Mouse (Mus musculus): ENCODE measurements around the gene Asna1.

DNA sequence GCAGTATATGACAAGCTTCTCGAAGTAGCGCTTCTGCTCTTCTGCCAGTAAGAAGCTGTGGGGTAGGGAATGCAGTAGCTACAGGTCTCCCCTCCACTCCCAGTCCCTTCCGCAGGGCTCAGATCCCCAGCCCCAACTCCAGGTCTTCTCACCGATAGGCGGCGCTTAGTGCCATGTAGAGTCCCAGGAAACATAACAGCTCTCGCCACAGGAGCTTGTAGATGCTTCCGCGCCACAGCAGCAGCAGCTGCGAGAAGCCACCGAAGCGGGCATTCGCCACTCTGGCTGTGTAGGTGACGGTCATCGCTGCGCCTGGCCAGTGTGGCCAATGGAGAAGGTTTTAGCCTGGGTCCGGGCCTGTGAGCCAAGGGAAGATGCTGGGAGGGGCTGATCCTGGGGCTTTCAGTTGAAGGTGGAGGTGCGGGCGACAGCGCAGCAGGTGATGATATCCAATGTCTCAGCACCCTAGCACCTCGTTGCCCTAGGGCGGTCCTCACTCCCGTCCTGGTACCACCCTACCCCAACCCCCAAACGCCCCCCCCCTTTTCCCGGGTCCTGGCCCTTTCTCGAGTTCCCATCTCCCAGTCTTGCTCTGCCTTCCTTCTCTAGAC lies 11.7 kb downstream of the Asna1 start:
- TF ChIP-seq CTCF (IDR thresholded peaks at IDR 0.05; ENCODE audit: low read depth) (peak; percentile 80), EP300 (IDR thresholded peaks at IDR 0.05; ENCODE audit: low read depth) (no peak)

All from liver, postnatal 0 days (tissue).